Mouse (Mus musculus): ENCODE data around the gene Socs3.

Gene Socs3

DNA sequence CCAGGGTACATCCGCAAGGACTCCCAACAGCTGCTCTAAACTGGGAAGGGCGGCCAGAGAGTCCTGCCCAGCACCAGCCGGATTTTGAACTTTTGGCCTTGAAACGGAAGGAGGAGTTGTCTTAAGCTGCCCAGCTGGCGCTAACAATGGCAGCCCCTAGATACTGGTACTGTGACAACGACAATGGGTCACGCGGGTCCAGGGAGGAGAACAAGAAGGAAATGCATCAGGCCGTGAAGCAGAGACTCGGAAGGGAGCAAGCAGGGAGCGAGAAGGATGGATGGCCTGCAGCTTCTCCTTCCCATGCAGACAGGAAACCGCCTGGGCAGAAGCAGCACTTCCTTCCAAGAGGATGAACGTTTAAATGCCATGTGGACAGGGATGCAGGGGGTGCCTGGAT, 14.2 kb downstream of the Socs3 start:
- no peak for DNase-seq (ENCODE audit: low spot score in 2 of 2)

DNA sequence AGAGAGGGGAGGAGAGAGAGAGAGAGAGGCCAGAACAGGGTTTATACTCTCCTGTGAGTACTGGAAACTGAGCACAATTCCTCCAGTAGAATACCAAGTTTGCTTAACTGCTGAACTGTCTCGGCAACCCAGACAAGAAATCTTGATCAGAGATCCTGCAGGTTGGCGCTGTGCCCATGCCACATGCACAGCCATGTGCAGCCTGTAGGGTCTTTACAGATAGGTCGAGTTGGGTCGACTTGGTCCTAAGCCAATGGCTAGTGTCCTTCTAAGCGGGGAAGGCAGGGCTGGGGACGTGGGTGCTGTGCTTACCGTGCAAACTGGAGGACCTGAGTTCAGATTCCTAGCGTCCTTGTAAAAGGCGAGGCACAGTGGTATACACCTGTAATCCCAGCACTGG, 15.0 kb downstream of the Socs3 start:
- DNase-seq (ENCODE audit: low spot score in 2 of 2): no peak

DNA sequence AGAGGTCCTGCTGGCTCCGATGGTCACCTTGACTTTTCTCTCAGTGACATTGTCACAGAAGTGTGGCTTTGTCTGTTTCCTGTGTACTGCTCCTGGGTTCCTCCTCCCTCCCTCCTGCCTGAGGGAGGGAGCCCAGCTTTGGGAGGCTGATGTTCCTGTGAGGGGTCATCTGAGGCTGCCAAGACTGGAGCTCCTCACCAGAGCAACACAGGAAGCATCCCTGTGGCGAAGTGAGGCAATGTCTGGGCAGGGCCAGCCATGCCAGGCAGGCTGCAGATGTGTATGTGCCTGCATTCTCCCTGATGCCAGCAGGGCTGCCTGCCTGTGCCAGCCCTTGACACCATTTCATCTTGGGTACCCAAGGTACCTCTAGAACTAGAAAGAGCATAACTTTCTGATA, 15.8 kb downstream of the Socs3 start:
- DNase-seq (ENCODE audit: low spot score in 2 of 2): peak in 1 of 2 experiments; percentile 39

GRCm38 (mm10) chr11:117952174-117952933, 17.5 kb downstream of the Socs3 start:
- DNase-seq (ENCODE audit: low spot score in 2 of 2): no peak

- no peak for DNase-seq (ENCODE audit: low spot score in 2 of 2)
Measured at GRCm38 (mm10) chr11:117951391-117951790, 18.5 kb downstream of the Socs3 start.

DNA sequence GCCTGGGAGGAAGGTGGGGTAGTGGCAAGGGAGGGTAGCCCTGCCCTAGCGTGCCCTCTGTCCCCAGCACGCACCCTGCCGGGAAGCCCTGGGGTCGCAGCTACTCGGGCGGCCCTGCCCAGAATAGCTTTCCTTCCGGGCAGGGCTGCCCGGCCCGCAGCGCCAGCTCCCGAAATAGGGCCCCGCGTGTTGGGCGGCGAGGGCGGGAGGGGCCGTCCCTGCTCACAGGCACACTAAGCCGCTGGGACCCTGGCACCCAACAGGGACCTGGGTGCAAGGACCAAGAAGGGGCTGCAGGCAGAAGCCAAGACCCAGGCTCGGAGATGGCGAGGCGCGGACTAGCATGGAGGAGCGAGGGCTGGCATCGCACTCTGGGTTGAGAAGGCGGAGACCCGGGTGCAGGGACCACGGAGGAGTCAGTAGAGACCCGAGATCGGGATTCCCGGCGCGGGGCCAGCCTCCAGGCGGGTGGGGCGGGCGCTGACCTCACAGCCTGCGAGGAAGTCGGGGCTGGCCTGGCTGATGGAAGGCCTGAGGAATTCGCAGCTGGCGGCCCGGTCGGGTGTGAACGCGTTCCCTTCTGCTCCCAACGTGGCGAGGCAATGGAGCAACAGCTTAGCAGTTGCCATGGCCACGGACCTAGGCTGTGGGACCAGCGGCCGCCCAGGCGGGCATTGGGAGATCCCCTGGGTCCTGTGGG, 20.3 kb downstream of the Socs3 start:
- peak in 1 of 2 experiments; percentile 62 for DNase-seq (ENCODE audit: low spot score in 2 of 2)

DNA sequence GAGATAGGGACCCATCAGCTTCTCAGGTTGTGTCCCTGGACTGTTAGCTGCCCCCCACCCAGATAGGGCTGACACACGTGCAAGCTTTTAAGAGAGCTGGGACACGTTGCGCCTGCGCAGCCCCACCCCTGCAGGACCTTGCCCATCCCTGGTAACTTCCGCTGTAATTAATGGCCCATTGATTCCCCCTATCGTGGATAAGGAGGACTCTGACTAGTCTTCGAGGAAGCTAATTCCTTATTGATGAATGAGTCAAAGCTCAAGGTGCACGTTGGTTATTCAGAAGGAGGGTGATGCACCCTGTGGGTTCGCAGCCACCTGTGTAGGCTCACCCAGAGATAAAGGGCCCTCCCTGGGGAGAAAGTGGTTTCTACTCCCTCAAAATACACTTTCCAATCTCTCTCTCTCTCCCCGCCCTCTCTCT, 22.8 kb downstream of the Socs3 start:
- no peak for DNase-seq (ENCODE audit: low spot score in 2 of 2)

GRCm38 (mm10) chr11:117946195-117946979, 23.5 kb downstream of the Socs3 start:
- DNase-seq (ENCODE audit: low spot score in 2 of 2): no peak

DNA sequence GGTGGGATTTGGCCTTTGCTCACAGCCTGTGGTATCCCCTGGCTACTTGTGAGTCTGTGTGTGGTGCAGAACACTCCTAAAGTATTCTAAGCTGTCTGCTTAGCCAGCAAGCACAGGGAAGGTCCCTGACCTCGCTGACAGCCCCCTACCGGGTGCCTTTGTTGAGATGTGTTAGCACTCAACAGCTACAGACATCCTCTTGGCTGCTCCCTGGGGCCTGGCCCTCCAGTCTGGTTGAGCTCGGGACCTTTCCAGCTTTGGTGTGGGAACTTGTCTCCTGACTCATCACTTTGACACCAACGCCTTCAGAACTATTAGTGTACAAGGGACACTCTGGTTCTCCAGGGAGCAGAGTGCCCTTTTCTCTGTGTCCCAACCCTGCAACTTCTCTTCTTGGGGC, 28.0 kb downstream of the Socs3 start:
- DNase-seq (ENCODE audit: low spot score in 2 of 2): no peak

DNA sequence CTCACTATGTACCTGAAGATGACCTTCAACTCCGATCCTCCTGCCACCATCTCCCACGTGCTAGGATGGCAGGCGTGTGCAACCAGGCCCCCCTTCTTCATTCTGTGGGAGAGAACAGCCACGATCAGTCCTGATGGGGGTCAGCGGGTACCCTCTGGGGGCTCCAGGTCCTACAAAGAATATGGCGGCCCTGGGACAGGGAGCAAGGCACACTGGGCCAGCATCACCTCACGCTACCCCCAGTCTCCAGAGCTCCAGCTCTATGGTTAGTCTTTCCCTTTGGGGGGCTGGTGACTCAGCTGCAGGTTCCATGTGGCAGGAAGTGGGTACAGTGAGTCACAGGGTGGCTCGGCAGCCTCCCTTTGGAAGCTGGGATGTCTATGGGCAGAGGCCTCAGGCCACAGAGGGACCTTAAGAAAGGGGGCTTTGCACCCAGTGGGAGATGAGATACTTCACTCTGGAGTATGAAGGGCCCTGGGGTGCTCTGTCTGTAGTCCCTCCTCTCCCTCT, 28.5 kb downstream of the Socs3 start:
- DNase-seq (ENCODE audit: low spot score in 2 of 2): no peak

- DNase-seq (ENCODE audit: low spot score in 2 of 2): no peak
Measured at GRCm38 (mm10) chr11:117940881-117941280, 29.0 kb downstream of the Socs3 start.

DNA sequence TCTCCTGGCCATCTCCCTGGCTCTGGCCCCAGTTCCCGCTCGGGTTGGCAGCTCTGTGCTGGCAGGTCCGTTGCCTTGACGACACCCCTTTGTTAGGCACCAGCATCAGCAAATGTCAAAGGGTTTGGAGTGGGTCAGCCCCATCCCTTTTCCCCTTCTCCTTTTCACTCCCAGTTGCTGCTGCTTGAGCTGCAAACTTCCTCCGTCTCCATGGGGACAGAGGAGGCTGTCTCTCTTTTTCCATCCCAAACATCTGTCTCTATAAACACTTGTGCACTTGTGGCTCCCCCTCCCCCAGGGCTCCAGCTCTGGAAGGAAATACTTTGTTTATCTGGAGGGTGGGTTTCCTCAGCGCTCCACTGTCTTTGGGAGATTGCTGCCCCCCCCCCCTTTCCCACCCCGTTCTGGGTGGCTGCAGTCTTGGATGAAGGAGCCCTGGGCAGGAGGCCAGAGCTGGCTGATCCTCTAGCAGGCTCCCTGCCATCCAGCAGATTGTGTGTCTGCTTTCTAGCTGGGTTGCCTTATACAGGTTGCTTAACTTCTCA, 30.0 kb downstream of the Socs3 start:
- DNase-seq (ENCODE audit: low spot score in 2 of 2): peak; percentile 46 to 88

DNA sequence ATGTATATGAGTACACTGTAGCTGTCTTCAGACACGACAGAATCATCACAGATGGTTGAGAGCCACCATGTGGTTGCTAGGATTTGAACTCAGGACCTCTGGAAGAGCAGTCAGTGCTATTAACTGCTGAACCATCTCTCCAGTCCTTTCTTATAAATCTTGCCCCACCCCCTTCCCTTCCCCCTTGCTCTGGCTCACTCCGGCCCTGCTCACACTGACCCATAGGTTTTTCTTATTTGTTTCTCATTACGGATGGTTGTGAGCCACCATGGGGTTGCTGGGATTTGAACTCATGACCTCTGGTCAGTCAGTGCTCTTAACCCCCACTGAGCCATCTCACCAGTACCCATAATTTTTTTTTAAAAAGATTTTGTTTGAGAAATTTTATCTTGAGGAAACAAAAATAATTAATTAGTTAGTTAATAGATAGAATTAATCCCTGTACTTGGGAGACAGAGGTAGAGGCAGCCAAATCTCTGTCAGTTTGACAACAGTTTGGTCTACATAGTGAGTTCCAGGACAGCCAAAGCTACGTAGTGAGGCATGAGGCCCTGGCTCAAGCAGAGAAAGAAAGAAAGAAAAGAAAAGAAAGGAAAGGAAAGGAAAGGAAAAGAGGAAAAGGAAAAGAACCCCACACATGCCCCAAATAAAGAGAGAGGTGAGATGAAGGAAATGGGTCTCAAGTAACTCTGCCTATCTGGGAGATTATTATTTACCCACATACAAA, 30.7 kb downstream of the Socs3 start:
- DNase-seq (ENCODE audit: low spot score in 2 of 2): no peak

DNA sequence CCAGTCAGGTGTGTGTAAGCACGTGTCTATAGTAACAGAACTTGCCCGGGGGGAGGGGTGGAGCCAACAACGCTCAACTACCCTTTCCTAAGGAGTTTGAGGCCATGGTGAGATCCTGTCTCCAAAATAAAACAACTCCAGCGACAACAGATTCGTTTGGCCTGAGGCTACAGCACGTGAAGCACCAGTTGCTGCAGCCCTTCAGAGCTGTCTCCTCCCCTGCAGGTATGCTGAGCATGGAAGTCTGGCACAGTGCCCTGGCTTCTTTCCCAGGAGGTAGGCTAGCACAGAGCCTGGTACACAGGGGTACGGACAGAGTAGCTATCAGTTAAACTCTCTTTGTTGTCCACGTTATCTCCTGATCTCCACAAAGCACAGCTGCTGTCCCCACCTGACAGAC, 33.6 kb downstream of the Socs3 start:
- DNase-seq (ENCODE audit: low spot score in 2 of 2): peak in 1 of 2 experiments; percentile 47

GRCm38 (mm10) chr11:117935616-117936015, 34.2 kb downstream of the Socs3 start:
- no peak for DNase-seq (ENCODE audit: low spot score in 2 of 2)

DNA sequence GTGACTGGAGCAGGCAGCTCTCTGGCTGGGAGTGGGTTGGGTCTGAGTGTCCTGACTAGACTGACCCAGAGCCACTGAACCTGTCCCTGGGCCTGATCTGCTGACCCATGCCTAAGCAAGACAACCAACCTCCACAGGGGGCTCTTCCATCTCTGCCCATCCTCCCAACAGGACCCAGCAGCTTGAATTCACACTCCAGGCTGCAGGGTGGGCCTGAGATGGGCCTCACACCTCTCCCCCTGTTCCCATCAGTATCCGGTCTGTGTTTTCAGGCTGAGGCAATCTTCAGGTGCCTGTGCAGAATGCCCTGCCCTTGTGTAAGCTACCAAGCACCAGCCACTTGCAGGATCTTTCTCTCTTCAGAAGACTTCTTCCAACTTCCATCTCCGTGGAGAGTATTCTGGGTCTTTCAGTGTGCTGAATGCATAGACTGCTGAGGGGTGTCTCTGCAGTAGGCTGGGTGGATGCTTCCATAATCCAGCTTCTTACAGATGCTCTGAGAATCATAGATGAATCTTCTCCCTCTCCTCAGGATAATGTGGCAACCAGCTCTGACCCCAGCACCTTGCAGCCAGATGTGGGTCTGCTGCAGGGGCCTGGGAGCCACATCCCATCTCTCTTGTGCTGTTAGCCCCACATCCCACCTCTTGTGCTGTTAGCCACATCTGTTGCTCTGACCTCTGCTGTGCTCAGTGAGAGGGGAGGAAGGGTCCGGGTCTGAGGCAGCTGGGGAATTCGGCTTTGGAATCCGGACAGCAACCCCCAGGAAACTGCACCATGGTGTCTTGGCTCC, 35.1 kb downstream of the Socs3 start:
- DNase-seq (ENCODE audit: low spot score in 2 of 2): no peak

- DNase-seq (ENCODE audit: low spot score in 2 of 2): no peak
Measured at GRCm38 (mm10) chr11:117934168-117934567, 35.7 kb downstream of the Socs3 start.

GRCm38 (mm10) chr11:117932195-117932594, 37.7 kb downstream of the Socs3 start:
- no peak for DNase-seq (ENCODE audit: low spot score in 2 of 2)

- no peak for DNase-seq (ENCODE audit: low spot score in 2 of 2)
Measured at GRCm38 (mm10) chr11:117931576-117931975, 38.3 kb downstream of the Socs3 start.

- peak; percentile 48 to 73 for DNase-seq (ENCODE audit: low spot score in 2 of 2)
Measured at GRCm38 (mm10) chr11:117930781-117931338, 39.0 kb downstream of the Socs3 start.
